In genomic region chr11:22611102-22611869, GRCm38 (mm10) we compare ENCODE assay signal across 11 mouse cellular contexts.
DNase-seq lines count a peak whose midpoint lies in the region; ATAC-seq lines count a peak whose summit lies in the region.
"Had no signal": no experiment of that assay in that cellular context is flagged by ENCODE, and none has a peak within 500 bp of the region (broad histone marks: within the 10 kb centered on the region; RNA-seq: fewer than 3 reads in every experiment).

No protein-coding gene starts in this region.

- WGBS in heart, embryonic 12.5 days, result 39% methylated on average over 6 of the region's 6 CpGs
- 29% methylated on average over 6 of the region's 6 CpGs for WGBS in lung, embryonic 16.5 days
- WGBS in embryonic facial prominence, embryonic 11.5 days, result 60% methylated on average over 6 of the region's 6 CpGs
- 63% methylated on average over 6 of the region's 6 CpGs for WGBS in midbrain, embryonic 15.5 days

- H3K36me3 ChIP-seq in heart, embryonic 12.5 days, result no peaks in the 10 kb centered on the region
- H3K36me3 ChIP-seq in lung, embryonic 16.5 days (ENCODE audit: control insufficient read depth, insufficient read depth, low read length), result no peaks in the 10 kb centered on the region
- no peaks in the 10 kb centered on the region for H3K36me3 ChIP-seq in embryonic facial prominence, embryonic 11.5 days (replicated peaks; ENCODE audit: control insufficient read depth, insufficient read depth, low read depth, low read length)
- H3K36me3 ChIP-seq in midbrain, embryonic 15.5 days (replicated peaks), result no peaks in the 10 kb centered on the region

- no peak overlapping the region for H3K9ac ChIP-seq in heart, embryonic 12.5 days
- H3K9ac ChIP-seq in lung, embryonic 16.5 days (ENCODE audit: low read length), result peak overlapping the region; percentile 35; the same call in 1 of the 2 replicates
- no peak overlapping the region for H3K9ac ChIP-seq in embryonic facial prominence, embryonic 11.5 days (replicated peaks; ENCODE audit: low read length)
- H3K9ac ChIP-seq in midbrain, embryonic 15.5 days, result no peak overlapping the region

- peaks cover 17% of the 10 kb centered on the region for H3K4me1 ChIP-seq in heart, embryonic 12.5 days (replicated peaks)
- H3K4me1 ChIP-seq in lung, embryonic 16.5 days (replicated peaks; ENCODE audit: control insufficient read depth, insufficient read depth, low read length), result peaks cover 15% of the 10 kb centered on the region
- peaks cover 3% of the 10 kb centered on the region; the same call in 1 of the 2 replicates for H3K4me1 ChIP-seq in embryonic facial prominence, embryonic 11.5 days (ENCODE audit: control insufficient read depth, insufficient read depth, low read length)
- H3K4me1 ChIP-seq in midbrain, embryonic 15.5 days, result peaks cover 4% of the 10 kb centered on the region; the same call in 1 of the 2 replicates

- no peaks in the 10 kb centered on the region for H3K27me3 ChIP-seq in heart, embryonic 12.5 days (replicated peaks)
- H3K27me3 ChIP-seq in lung, embryonic 16.5 days (ENCODE audit: control insufficient read depth, insufficient read depth, low read depth, low read length), result no peaks in the 10 kb centered on the region
- no peaks in the 10 kb centered on the region for H3K27me3 ChIP-seq in embryonic facial prominence, embryonic 11.5 days (ENCODE audit: control insufficient read depth, insufficient read depth, low read length)
- no peaks in the 10 kb centered on the region for H3K27me3 ChIP-seq in midbrain, embryonic 15.5 days (replicated peaks)
- H3K27me3 ChIP-seq: Patski had no signal

- H3K4me3 ChIP-seq in heart, embryonic 12.5 days, result no peak overlapping the region
- H3K4me3 ChIP-seq in lung, embryonic 16.5 days (ENCODE audit: low read length), result no peak overlapping the region
- no peak overlapping the region for H3K4me3 ChIP-seq in embryonic facial prominence, embryonic 11.5 days (ENCODE audit: low read depth, low read length)
- no peak overlapping the region for H3K4me3 ChIP-seq in midbrain, embryonic 15.5 days

- peak overlapping the region; percentile 53 for H3K4me2 ChIP-seq in heart, embryonic 12.5 days
- H3K4me2 ChIP-seq in lung, embryonic 16.5 days (ENCODE audit: low read depth, low read length), result no peak overlapping the region
- H3K4me2 ChIP-seq in embryonic facial prominence, embryonic 11.5 days (ENCODE audit: low read depth, low read length), result no peak overlapping the region
- no peak overlapping the region for H3K4me2 ChIP-seq in midbrain, embryonic 15.5 days

- H3K27ac ChIP-seq in heart, embryonic 12.5 days (ENCODE audit: poor library complexity, severe bottlenecking), result no peak overlapping the region
- peak overlapping the region; percentile 58 for H3K27ac ChIP-seq in lung, embryonic 16.5 days (ENCODE audit: low read length)
- H3K27ac ChIP-seq in embryonic facial prominence, embryonic 11.5 days (replicated peaks; ENCODE audit: low read depth, low read length), result no peak overlapping the region
- no peak overlapping the region for H3K27ac ChIP-seq in midbrain, embryonic 15.5 days

- 0 out of 2 replicates have a peak, but pooled peaks cover 4% of the 10 kb centered on the region for H3K9me3 ChIP-seq in heart, embryonic 12.5 days (replicated peaks)
- no peaks in the 10 kb centered on the region for H3K9me3 ChIP-seq in lung, embryonic 16.5 days (ENCODE audit: control insufficient read depth, low read length)
- H3K9me3 ChIP-seq in embryonic facial prominence, embryonic 11.5 days (replicated peaks; ENCODE audit: control insufficient read depth, low read length), result no peaks in the 10 kb centered on the region
- no peaks in the 10 kb centered on the region for H3K9me3 ChIP-seq in midbrain, embryonic 15.5 days

- no peak for DNase-seq in heart, adult 8-10 months (ENCODE audit: low spot score)
- DNase-seq in lung, postnatal 10 days, result no peak
- DNase-seq in embryonic facial prominence, embryonic 11.5 days (ENCODE audit: low spot score), result peak; percentile 19
- DNase-seq in urinary bladder, postnatal 4 days (ENCODE audit: low spot score in 2 of 2), result no peak
- DNase-seq in cerebellum, adult 9-11 months, result no peak
- DNase-seq: cerebellum, adult 18-20 months had no signal

- no peak for ATAC-seq in heart, embryonic 12.5 days (ENCODE audit: insufficient number of reproducible peaks, low FRiP score)
- ATAC-seq in lung, embryonic 16.5 days (ENCODE audit: low read depth), result peak; percentile 62
- no peak for ATAC-seq in embryonic facial prominence, embryonic 11.5 days (replicated peaks; ENCODE audit: insufficient number of reproducible peaks, low FRiP score, low TSS enrichment, low read depth)
- ATAC-seq in midbrain, embryonic 15.5 days (replicated peaks), result peak; percentile 62
- ATAC-seq: inflammation-experienced regulatory T-cells, adult 6 months; Patski had no signal

Comparison
In these comparisons a context has a peak if more than half of its experiments do, and no peak if none do; other contexts are left out.
1. ATAC-seq: peak in lung, embryonic 16.5 days (single experiment) and midbrain, embryonic 15.5 days (single experiment); none in heart, embryonic 12.5 days (single experiment) and embryonic facial prominence, embryonic 11.5 days (single experiment).